Mouse (Mus musculus) adrenal gland, postnatal 14 days (tissue): ENCODE measurements at regions not wholly inside any gene's neighbourhood (a gene's known extent, or its start where the extent isn't known, plus 50 kb on each side); places are given as distances from the start of the nearest gene placed in this dataset.
A peak's percentile ranks its signal among the peaks of the same experiment; 100 is the strongest.

ENCODE experiments used
- DNase-seq: peaks from one replicate; pipeline ENCODE4 v3.0.0; 2021; ENCODE audit warnings: mixed read lengths

DNA sequence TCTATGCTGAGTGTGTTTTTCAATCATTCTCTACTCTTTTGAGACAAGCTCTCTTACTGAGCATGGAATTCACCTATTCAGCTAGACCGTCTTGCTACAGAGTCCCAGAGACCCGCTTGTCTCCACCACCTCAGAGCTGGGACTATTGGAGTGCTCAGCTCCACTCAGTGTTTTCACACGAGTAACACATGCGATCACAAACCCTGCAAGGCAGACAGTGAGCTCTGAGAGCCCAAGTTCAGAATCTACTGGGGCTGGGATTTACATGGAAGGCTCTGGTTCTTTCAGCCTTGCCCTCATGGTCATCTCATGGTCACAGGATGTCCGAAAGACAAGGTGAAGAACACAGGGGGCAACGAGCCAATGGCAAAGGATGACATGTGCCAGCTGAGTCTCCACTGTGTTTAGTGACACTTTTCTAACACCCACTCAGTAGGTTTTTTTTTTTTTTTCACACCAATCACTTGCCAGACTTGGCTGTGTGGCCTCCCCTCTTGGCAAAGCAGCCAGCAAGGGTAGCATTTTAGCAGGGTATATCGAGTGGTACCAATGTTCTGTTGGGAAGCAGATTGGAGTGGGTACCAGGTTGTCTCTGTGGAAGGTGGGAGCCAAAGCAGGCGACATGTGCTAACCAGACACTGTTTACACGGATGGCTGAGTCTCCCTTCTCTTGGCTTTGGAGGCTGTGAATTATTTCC, 51.2 kb upstream of the Gtsf1l start:
- DNase-seq: peak; percentile 17

DNA sequence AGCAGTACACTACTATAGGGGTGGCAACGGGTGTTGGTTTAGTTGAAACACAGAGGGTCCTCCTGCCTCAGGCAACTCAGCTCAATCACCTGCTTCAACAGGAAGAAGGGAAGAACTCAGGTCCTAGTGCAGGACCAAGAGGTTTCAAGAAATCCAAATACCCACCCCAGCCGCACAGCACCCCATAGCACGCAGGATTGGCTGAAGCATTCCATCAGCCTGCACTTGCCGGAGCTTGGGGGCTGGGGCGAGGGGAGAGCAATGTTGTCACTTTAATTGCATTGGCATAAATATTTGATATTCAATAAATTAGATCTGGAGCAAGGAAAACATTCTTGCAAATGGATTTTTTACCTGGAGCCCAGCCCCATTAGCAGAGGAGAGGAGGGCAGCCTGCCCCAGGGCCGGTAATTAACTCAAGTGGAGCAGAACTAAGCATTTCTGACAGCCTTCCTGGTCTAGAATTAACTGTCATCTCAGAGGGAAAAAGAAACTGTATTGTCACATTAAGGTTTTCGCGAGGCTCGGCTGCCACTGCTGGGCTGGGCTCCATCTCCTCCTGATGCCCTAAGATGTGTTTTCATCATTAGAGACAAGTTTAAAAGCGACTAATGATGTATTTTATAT, 55.2 kb upstream of the Gtsf1l start:
- no peak for DNase-seq

DNA sequence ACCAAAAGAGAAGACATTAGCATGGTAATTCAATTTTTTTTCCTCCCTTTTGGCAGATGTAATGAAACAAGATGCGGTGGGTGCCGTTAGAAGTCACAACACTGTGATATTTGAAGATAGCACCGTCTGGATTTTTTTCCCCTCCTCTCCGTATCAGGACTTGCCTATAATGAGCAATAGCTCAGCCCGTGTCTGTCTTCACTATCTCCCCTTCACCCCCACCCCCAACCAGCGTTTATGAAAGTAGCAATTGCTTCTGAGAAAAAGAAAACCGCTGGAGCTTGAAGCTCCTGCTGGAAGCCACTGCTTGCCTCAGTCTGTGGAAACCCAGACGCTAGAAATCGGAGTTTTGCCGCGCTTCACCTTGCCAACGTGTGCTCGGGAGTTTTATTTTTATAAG, 55.8 kb upstream of the Gtsf1l start:
- DNase-seq: no peak

- DNase-seq: no peak
These were observed 56.9 kb upstream of the Tox2 start for GRCm38 (mm10) chr2:163146001-163146400.

DNA sequence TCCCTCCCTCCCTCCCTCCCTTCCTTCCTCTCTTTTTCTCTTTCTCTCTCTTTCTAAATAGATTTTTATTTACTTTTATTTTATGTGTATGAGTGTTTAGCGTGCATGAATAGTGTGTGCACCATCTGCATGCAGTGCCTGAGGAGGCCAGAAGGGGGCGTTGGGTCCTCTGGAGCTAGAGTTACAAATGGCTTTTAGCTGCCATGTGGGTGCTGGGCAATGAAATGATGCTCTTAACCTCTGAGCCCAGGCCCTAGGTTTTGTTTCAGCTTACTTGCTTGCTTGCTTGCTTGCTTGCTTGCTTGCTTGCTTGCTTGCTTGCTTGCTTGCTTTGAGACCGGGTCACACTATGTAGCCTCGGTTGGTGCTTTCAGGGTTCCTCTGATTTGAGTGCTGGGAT, 56.4 kb upstream of the Tox2 start:
- DNase-seq: no peak

DNA sequence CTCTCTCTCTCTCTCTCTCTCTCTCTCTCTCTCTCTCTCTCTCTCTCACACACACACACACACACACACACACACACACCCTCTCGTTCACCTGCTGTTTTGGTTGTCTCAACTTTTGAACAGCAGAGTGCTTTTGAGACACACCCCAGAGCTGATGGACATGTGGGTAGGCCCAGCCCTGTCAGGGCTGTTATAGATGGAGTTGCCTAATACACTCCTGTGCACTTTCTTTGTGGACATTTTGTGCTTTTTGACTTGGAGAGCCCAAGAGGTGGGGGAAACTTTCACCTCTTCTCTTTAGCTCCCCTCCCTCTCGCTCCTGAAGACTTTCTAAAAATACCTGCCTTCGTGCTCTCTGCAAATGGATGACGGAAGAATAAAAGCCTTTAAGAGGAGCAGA, 55.5 kb upstream of the Tox2 start:
- no peak for DNase-seq

DNA sequence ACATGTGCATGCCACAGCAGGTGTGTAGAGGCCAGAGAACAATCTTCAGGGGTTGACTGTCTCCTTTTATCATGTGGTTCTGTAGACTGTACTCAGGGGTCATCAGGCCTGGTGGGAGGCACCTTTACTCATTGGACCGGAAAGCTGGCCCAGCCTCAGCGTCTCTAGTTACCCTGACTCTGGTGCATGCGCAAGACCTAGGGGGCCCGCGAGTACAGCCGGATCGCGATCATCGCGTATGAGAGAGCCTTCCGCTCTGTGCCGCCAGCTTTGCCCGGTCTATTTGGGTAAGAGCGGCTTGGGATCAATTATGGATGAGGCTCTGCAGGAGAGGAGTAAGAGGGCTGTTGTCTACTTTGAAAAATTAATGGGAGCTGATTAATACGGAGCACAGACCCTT, 51.9 kb upstream of the Tox2 start:
- DNase-seq: no peak

DNA sequence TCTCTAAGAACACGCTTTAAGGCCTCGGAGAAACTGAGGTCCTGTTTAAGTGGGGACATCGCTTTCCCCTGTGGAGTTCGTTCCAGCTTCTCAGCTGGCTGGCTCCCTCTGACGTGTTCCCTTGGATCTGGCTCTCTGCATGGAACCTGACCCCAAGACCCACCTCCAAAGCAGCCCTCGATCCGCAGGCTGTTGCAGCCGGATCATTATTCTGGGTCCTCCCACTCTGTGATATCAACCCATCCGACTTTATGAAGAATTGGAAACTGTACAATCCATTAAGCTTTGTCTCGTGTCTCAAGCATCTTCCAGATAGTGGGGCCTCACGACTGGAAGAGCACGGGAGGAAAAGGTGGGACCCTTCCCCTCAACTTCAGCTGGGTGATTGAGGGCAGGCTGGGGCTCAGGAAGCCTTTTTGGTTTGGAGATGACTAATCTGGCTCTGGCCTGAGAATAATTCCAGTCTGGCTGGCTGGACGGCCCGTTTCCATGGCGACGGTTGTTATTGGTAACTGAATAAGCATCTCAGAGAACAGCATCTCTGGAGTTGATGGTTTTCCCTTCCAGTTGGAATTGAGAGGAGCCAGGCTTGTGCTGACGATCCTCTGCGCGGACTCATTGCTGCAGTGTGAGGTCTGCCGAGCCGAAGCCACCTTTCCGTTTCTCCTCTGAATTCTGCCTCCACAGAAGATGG, 50.4 kb upstream of the Tox2 start:
- DNase-seq: peak; percentile 63
